Mouse (Mus musculus) liver, embryonic 14.5 days (tissue): ENCODE data around the gene Traf1.

ENCODE experiments used
- CTCF ChIP-seq: IDR thresholded peaks from 2 replicates; pipeline ENCODE4 v1.5.1; 2016; ENCODE audit warnings: antibody characterized with exemption, low read depth, control low read depth
- EP300 ChIP-seq: IDR thresholded peaks from 2 replicates; pipeline ENCODE4 v1.6.1; 2016; ENCODE audit warnings: antibody characterized with exemption, low read depth

GRCm38 (mm10) chr2:34922729-34923128, 38.8 kb downstream of the Traf1 start:
- TF ChIP-seq CTCF (no peak), EP300 (no peak)
